Mouse (Mus musculus) frontal cortex, adult (tissue): ENCODE measurements around the gene Srsf3.

Source experiments
- ATAC-seq: cut with Nextera tagmentation; 2 replicates; pipeline ENCODE4 v1.9.2; 2017; ENCODE audit warnings: mild to moderate bottlenecking, moderate library complexity, mixed read lengths; ENCODE audit not compliant: low TSS enrichment

Gene Srsf3

DNA sequence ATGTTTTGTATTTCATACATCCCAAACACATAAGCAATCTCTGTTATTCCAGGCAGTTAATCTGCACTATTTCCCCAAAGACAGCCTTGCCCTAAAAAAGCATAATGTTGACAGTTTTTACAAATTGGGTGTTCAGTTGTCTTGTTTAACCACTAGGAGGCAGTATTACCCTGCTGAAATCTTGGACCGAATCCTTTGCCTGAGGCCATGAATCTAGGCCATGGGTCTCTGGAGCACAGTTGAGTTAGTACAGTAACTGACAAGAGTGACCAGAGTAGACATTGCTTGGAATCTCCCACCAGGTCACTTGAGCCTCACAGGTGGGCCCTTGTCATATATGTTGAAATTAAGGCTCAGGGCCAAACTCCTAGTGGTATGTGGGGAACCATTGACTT lies 12.5 kb downstream of the Srsf3 start:
- ATAC-seq = 0 out of 2 replicates have a peak, but pooled peaks have one; percentile 25

DNA sequence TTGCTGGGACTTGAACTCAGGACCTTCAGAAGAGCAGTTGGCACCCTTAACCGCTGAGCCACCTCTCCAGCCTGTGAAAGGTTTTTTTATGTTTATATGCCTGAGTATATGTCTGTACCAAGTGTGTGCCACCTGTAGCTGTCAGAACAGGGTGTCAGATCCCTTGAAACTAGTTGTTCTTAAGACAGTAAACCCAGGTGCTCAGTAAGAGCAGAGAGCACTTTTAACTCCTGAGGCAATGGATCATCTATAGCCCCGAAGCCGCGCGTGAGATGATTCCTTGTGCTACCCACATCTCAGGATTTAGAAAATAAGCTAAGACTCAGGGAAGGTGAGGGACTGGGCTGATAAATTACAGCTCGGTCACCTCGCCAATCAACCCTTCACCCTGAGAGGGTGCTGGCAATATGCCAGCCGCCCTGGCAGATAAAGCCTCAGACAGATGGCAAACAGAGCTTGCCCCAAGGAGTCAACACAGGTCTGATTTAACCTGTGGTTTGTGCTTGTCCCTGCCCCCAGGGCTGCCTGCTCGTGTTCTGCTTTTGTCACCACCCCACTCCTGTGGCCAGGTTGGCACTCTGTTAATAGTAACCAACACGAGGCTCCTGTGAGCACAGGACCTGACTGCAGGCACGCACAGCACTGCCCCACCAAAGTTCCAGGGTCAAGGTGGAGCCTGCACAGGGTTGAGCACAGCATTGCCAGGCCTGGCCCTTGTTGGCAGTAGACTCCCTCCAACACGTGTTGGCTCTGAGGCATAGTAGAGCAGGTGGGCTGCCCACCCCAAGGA lies 13.5 kb downstream of the Srsf3 start:
- no peak for ATAC-seq

DNA sequence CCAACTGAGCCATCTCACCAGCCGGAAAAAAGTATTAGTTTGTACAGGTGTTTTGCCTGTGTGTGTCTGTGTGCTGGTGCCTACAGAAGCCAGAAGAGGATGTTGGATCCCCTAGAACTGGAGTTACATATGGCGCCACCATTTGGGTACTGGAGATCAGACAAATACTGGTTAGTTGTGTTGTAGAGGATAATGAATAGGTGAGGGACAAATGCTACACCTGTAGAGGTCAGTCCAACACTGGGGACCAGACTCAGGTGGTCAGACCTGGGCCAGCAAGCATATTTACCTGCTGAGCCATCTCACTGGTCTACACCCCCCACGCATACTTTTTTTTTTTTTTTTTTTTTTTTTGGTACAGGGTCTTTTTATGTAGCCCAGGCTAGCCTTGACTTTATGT lies 14.4 kb downstream of the Srsf3 start:
- no peak for ATAC-seq

DNA sequence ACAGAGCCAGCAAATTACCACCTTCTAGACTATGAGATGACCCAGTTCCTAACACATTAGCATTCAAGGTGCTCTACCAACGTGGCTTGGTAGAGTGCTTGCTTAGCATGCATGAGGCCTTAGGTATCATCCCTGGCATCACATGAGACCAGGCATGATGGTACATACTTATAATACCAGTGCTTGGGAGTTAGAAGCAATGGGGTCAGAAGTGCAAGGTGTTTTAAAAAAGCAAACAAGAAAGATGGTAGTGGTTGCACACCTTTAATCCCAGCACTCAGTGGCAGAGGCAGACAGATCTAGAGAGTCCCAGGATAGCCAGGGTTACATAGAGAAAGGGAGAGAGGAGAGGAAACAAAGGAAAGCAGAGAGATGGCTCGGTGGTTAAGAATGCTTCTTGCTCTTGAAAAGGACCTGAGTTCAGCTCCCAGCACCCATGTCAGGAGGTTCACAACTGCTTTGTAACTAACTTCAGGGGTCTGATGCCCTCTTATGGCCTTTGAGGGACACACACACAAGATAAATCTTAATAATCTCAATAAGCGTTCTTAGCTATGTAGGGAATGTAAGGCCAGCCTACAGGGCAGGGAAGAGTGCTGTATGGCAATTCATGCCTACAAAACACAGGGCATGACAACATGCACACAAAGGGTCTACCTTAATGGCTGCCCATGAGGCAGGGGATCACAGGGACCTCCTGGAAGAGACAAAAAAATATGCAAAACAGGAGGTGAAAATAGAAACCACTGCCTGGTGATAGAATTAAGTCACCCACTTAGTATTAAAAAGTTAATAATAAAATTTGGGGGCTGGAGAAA lies 15.5 kb downstream of the Srsf3 start:
- ATAC-seq = no peak

DNA sequence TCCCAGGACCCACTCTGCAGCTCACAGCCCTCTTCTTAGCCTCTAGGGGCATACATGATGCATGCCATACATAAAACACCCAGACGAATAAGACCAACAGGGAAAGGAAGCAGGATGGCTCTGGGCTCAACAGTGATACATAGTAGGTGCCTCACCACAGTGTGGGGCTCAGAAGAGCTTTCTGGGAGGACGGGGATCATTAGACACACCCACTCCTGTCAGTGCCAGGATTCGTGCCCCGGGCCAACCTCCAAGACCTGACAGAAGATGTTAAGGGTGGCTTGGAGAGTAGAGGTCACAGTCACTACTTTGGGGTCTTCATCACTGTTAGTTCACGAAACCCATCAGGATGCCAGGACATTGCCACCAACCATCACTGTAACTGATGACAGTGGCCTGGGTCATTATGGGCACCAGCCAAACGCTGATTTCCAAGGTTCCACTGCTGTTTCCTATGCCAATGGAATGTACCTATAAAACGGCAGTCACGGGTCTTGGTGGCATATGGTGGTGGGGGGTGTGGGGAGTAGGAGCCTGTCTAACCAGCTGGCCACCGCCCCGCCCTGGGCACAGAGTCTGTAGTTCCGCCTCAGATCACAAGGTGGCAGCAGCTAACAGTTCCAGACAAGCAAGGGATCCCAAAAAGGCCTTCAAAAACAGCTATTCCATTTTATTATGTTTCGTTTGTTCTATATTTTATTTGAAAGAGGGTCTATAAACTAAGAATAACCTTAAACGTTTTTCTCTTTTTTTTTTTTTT lies 16.5 kb downstream of the Srsf3 start:
- peak; percentile 43 for ATAC-seq

DNA sequence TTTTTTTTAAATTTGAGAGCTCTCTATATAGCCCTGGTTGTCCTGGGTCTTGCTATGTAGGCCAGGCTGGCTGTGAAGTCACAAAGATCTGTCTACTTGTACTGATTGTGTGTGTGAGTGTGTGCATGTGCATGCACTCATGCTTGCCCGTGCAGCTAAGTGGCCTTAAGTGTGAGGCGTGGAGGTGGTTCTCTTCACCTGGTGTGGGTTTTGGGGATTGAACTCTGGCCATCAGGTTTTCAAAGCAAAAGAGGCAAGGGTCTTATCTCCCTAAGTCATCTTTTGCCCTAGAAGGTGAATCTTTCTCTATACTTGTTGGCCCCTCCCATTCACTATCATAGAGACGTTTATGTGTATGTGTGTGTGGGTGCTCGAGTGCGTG lies 17.1 kb downstream of the Srsf3 start:
- ATAC-seq = no peak

DNA sequence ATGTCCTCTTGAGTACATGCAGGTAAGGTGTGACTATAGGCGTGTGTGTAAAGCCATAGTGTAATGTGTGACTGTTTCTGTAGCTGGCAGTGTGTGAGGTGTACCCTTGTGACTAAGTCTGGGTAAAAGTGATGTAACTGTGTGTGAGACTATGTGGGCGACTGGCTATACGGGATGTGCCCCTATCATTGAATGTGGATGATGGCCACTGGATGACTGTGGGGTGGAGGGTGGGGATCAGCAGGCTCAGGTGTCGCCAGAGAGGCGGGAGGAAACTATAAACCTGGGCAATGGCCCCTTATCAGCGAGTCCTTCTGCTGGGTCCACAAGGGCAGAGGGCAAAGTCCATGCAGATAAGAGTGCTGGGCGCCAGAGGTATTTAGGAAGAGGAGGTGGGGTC lies 17.5 kb downstream of the Srsf3 start:
- ATAC-seq = no peak

DNA sequence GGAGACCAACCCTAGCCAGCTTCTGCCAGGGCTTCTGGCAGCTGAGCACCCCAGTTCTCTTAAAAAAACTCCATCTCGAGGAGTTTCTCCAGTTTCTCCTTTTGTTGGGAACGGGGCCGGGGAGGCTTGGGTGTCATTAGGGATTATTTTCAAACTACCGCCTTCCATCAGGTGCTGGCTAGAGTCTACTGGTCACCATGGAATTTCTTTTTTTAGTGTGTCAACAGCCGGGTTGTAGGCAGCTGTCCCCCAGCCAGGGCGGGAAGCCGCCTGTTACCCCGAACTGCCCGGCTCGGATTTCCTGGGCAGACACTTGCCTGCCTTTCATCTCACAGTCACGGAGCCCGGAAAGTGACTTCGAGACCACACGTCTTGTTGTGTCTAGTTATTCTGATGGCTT lies 18.4 kb downstream of the Srsf3 start:
- ATAC-seq = no peak

DNA sequence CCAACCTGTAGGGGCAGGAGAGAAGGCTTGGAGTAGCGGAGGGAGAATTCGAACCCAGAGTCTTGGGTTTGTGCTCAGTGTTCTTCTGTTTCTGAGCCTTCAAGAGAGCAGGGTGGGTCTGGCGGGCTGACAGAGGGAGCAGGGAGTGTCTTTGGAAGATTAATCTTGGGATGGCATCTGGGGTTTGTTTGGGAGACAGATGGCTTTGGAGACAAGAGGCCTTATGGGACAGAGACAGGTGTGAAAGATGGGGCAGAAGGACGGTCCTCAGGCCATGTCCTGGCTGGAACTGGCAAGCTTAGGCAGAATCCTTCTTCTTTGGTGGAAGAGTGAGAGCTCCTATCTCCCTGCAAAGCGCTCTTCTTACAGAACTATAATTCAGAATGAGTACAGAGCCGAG lies 20.6 kb downstream of the Srsf3 start:
- ATAC-seq = no peak

DNA sequence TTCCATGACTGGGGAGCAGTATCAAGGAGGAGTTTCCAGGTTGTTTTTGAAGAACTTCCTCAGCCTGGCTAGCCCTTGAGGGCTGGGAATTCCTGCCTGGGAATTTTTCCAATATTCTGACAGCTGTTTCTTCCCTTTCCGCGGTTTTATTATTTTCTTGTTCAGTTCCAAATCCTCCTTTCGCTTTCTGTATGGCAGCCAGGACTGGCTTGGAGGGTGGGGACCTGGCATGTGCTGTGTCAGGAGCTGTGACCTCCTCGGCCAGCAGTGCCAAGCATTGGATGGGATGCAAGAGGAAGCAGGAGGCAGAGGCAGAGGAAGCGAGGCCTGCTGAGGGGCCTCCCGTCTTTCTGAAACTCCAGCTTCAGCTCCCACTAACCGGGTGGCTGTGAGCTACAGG lies 21.4 kb downstream of the Srsf3 start:
- ATAC-seq = no peak

DNA sequence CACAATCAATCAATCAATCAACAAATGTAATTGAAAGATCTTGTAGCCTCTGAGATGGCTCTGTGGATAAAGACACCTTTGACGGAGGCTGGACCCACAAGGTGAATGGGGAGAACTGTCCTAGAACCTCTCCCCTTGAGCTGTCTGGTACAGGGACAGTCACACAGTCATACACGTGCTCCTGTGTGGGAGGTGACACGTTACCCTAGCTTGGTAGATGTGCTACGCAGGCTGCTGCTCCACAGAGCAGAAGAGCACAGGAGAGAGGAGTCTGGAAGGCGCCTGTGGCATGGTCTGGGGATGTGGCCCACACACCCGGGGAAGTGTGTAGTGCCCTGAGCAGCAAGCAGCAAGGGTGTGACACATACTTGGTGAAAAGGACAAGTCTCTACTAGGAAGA lies 22.0 kb downstream of the Srsf3 start:
- ATAC-seq = no peak

DNA sequence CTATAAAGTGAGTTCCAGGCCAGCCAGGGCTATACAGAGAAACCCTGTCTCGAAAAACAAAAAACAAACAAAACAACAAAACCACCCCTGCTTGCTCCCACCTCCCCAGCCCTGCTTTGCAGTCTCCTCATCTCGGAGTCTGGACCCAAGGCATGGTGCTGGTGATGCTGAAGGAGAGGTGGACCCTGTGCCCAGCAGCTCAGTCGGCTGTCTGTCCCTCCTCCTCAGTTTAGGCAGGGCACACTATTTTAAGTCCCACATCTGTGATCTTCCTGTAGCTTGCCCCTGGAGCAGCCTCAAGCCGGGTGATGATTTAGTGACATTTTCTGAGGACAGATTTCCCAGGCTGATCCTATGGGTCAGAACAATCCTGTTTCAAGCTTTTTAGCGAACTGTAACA lies 23.2 kb downstream of the Srsf3 start:
- ATAC-seq = no peak

DNA sequence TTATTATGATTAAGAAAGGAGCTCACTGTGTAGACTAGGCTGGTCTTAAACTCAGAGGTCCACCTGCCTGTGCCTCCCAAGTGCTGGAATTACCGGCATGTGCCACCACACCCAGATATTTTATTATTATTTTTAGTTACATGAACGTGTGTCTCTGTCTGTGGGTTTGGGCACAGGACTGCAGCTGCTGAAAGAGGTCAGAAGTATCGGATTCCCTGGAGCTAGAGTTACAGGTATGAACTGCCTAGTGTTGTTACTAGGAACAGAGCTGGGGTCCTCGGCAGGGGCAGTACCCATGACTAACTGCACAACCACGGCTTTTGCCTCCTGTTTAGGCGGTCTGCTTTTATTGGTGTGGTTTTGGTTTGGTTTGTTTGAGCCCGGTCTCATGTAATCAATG lies 23.8 kb downstream of the Srsf3 start:
- ATAC-seq = no peak

DNA sequence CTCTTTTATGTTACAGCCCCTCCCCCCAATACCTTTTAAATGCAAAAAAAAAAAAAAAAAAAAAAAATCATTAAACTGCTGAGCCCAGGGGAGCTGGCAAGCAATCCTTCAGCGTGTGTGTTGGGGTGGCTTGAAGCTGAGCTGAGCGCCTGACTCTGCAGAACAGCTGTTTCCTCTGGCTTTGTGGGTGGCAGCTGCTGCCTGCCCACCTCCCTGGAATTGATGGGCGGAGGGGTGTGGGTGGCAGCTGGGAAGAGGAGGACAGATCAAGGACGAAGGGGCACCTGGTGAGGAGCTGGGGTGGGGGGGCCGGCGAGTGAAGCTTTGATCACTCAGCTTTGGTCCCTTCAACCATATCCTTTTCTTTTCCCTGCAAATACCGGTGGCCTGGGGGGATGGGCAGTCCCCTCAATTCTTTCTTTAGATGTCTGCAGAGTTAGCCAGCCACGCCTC lies 24.3 kb downstream of the Srsf3 start:
- 0 out of 2 replicates have a peak, but pooled peaks have one; percentile 14 for ATAC-seq

DNA sequence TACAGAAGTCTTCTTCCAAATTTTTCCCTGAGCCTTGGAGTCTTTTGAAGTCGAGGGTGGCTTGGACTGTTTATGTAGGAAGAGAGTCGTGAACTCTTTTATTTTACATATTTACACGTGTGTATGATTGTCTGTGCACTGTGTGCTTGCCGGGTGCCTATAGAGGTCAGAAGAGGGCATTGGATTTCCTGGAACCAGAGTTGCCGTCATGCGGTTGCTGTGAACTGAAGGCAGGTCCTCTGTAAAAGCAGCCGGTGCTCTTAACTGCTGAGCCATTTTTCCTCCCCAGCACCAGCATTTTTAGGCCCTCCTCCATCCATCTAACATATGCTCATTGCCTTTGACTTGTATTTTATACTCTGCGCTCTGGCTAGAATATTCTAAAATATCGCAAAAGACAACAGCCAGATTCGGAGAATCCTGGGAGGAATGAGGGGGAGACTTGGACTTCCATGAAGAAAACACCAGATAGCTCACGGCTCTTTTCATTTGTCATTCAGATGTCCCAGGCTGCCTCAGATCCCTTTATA lies 25.0 kb downstream of the Srsf3 start:
- peak; percentile 71; the same call in 1 of the 2 replicates for ATAC-seq

DNA sequence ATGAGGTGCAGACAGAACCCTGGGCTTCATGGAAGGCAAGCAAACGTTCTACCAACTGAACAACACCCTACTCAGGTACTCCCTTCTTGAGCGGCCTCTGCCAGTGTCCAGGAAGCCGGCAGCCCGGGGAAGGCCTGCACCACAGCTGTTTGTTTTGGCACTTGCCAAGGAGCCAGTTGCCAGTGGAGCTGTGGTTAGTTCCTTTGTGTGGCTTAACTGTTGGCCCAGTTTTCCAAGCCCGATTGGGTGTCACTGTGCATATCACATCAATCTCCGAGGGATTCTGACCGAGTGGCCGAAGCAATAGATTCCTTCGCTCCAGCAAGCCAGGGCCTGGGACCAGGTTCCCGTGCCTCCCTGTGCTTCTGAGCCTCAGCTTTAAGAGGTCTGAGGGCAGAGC lies 25.5 kb downstream of the Srsf3 start:
- ATAC-seq = 0 out of 2 replicates have a peak, but pooled peaks have one; percentile 17

DNA sequence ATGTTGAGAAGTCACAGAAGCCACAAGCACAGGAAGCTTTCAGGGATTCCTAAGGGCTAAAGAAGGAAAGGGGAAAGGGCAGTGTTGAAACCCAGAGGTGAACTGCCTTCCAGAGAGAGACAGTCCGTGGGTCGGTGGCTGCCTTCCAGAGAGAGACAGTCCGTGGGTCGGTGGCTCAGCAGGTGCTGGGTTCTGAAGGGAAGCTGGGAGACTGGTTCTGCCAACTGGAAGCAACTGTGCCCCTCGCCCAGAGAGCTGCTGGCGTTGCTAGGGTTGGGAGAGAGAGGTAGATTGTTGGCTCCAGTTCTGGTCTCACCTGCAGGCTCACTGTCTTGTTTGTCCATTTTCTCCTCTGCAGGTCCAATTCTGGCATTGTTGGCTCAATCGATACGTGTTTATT lies 26.1 kb downstream of the Srsf3 start:
- no peak for ATAC-seq

DNA sequence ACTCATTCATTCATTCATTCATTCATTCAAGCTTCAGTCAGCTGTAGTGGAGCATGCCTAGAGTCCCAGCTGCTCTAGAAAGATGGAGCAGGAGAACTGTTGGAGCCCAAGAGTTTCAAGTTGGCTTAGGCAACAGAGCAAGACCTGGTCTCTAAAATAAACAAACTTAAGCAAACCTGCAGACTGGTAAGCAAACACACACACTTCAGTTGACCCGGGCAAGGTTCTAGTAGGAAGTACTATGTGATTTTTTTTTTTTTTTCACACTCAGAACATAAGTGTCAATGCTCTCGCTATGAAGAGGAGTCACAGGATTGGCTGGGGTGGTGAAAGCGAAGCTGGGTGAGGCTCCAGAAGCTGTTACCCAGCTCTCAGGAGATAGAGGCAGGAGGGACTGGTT lies 27.2 kb downstream of the Srsf3 start:
- no peak for ATAC-seq

DNA sequence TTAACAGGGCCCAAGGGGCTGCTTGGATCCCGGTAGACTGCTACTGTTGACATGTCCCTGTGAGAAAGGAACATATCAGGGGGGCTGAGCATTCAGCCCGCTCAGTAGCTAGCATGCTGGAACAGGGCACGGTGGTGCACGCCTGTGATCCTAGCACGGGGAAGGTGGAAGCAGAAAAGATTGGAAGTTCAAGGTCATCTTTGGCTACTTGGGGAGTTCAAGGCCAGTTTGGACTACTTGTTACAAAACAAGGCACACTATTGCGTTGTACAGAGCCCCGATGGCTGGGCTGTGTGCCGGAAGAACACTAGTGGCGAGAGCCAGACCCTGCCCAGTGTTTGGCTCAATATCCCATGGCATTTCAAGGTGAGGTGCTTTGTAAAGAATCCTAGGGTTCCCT lies 28.5 kb downstream of the Srsf3 start:
- no peak for ATAC-seq

DNA sequence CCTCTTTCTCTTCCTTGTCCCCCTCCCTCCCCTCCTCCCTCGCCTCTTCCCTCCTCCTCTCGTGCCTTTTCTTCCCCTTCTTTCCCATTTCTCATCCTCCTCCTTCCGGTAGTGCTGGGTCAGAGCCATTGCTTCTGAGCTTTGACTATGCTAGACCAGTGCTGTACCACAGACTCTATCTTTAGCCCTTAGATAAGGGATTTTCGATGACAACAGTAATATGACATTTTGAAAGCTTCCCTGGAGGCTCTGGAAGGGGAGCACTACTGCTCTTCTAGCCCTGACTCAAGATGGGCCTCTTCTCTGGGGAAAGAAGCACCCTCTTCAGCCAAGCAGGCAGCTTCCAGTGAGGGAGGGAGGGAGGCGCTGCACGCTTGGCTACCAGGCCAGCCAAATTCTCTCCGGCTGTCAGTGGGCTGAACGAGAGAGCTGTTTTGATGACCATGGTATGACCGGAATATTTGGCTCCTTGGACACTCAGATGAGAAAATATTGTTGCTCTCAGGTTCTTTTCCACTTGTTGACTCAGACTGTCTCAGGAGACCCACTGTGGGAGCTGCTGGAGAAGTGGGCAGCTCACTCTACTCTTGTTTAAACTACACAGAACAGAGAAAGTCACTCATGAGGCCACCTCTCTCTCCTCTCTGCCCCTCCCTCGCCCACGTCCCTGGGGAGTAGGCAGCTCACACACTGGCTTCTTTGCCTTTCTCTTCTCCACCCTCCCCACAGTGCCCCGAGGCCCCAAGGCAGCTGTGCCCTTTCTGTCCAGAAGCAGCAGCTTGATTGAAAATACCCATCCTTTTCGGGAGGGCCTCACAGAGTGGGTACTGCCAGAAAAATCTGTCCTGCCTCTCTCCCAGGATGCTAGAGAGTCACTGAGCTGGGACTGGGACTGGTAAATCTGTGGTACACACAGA lies 29.9 kb downstream of the Srsf3 start:
- no peak for ATAC-seq
